Mouse (Mus musculus): Measurements from ENCODE around the gene Smarcb1. TPM values are rescaled to one million over a fixed set of nuclear protein-coding genes. Genes with fewer than 3 reads are reported as not detected.
"Not testable (repeated sequence)": the region's sequence is repeated elsewhere in the genome, so short reads cannot be mapped to it uniquely, and the experiment has no call there.

Gene Smarcb1
- polyA plus RNA-seq, 1 experiment from 2014 or later: 157 TPM

GRCm38 (mm10) chr10:75887504-75887903, 33.9 kb downstream of the Smarcb1 start:
- H3K36me3 ChIP-seq (ENCODE audit: control insufficient read depth, insufficient read depth, low read length); DNase-seq (ENCODE audit: low spot score): not testable (repeated sequence)
- 81% methylated on average over 5 of the region's 5 CpGs for WGBS

GRCm38 (mm10) chr10:75884742-75885141, 36.7 kb downstream of the Smarcb1 start:
- Histone ChIP-seq H3K36me3 (ENCODE audit: control insufficient read depth, insufficient read depth, low read length) (no peaks in the 10 kb centered on the region), H3K4me3 (ENCODE audit: low read depth, low read length) (no peak overlapping the region), H3K27ac (ENCODE audit: low read depth, low read length) (no peak overlapping the region), H3K4me1 (replicated peaks; ENCODE audit: control insufficient read depth, insufficient read depth, low read length) (no peaks in the 10 kb centered on the region), H3K4me2 (no peak overlapping the region), H3K9me3 (ENCODE audit: control insufficient read depth, low read length) (no peaks in the 10 kb centered on the region), H3K27me3 (replicated peaks; ENCODE audit: control insufficient read depth, insufficient read depth, low read length) (peaks cover 4% of the 10 kb centered on the region; the same call in 1 of the 2 replicates), H3K9ac (ENCODE audit: low read depth, low read length) (no peak overlapping the region)
- DNase-seq (ENCODE audit: low spot score): no peak
- 87% methylated on average over 8 of the region's 8 CpGs for WGBS
- no peak for ATAC-seq (replicated peaks; ENCODE audit: low FRiP score)

More at GRCm38 (mm10) chr10:75887504-75887903, 33.9 kb downstream of the Smarcb1 start:
- H3K4me3 ChIP-seq (ENCODE audit: low read depth, low read length); ATAC-seq (replicated peaks; ENCODE audit: low FRiP score); H3K4me1 ChIP-seq (replicated peaks; ENCODE audit: control insufficient read depth, insufficient read depth, low read length); H3K9me3 ChIP-seq (ENCODE audit: control insufficient read depth, low read length); H3K9ac ChIP-seq (ENCODE audit: low read depth, low read length); H3K27me3 ChIP-seq (replicated peaks; ENCODE audit: control insufficient read depth, insufficient read depth, low read length); H3K4me2 ChIP-seq; H3K27ac ChIP-seq (ENCODE audit: low read depth, low read length): not testable (repeated sequence)

- WGBS: under 1% methylated on average over 10 of the region's 10 CpGs
- no peak for DNase-seq (ENCODE audit: low spot score)
- Histone ChIP-seq H3K4me2 (peak overlapping the region; percentile 50), H3K4me3 (ENCODE audit: low read depth, low read length) (peak overlapping the region; percentile 17; the same call in 1 of the 2 replicates), H3K9ac (ENCODE audit: low read depth, low read length) (no peak overlapping the region), H3K36me3 (ENCODE audit: control insufficient read depth, insufficient read depth, low read length) (no peaks in the 10 kb centered on the region), H3K27ac (ENCODE audit: low read depth, low read length) (peak overlapping the region; percentile 55), H3K9me3 (ENCODE audit: control insufficient read depth, low read length) (no peaks in the 10 kb centered on the region), H3K4me1 (replicated peaks; ENCODE audit: control insufficient read depth, insufficient read depth, low read length) (no peaks in the 10 kb centered on the region), H3K27me3 (replicated peaks; ENCODE audit: control insufficient read depth, insufficient read depth, low read length) (peaks cover 4% of the 10 kb centered on the region; the same call in 1 of the 2 replicates)
- peak; percentile 55 for ATAC-seq (replicated peaks; ENCODE audit: low FRiP score)
Observed at GRCm38 (mm10) chr10:75883232-75883552, 38.2 kb downstream of the Smarcb1 start.

DNA sequence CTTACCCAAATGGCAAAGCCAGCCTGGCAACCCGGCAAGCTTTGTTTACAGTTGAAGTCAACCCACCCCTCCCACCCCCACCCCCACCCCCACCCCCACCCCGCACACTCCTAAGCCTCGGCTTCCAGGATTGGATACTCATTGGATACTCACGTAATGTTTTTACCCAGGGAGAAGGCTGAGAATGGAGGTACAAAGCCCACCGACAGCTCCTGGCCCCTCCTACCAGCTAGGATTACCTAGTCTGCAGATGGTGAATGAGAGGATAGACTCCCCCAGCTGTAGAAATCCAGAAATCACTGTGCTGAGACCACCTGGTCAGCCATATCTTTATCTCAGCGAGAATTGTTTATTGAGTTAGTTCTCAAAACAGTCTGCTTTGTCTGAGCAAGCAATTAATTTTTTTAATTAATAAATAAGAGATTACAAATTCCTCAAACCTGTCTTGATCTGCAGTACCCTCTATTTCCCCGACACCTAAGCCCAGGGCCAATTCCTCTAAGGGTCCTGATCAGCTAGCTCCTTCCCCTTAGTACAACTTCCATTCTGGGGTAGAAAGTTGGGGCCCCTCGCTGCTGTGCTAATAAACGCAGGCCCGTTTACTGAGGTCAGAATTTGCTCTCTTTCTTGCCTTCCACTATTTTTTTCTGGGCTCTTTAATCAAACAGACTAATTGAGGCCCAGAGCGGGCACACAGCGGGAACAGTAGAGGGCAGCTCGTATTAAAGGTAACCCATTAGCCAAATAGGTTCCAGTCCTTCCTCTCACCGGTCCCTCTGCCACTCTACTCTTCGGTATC, 38.8 kb downstream of the Smarcb1 start:
- H3K4me2 ChIP-seq: peak overlapping the region; percentile 50
- no peaks in the 10 kb centered on the region for H3K4me1 ChIP-seq (replicated peaks; ENCODE audit: control insufficient read depth, insufficient read depth, low read length)
- DNase-seq (ENCODE audit: low spot score) (no peak), ATAC-seq (replicated peaks; ENCODE audit: low FRiP score) (peak; percentile 63; the same call in 1 of the 2 replicates)
- no peaks in the 10 kb centered on the region for H3K36me3 ChIP-seq (ENCODE audit: control insufficient read depth, insufficient read depth, low read length)
- H3K27ac ChIP-seq (ENCODE audit: low read depth, low read length): peak overlapping the region; percentile 55
- no peaks in the 10 kb centered on the region for H3K9me3 ChIP-seq (ENCODE audit: control insufficient read depth, low read length)
- no peak overlapping the region for H3K9ac ChIP-seq (ENCODE audit: low read depth, low read length)
- 12% methylated on average over 15 of the region's 15 CpGs for WGBS
- H3K4me3 ChIP-seq (ENCODE audit: low read depth, low read length): peak overlapping the region; percentile 17
- H3K27me3 ChIP-seq (replicated peaks; ENCODE audit: control insufficient read depth, insufficient read depth, low read length): peaks cover 4% of the 10 kb centered on the region; the same call in 1 of the 2 replicates

DNA sequence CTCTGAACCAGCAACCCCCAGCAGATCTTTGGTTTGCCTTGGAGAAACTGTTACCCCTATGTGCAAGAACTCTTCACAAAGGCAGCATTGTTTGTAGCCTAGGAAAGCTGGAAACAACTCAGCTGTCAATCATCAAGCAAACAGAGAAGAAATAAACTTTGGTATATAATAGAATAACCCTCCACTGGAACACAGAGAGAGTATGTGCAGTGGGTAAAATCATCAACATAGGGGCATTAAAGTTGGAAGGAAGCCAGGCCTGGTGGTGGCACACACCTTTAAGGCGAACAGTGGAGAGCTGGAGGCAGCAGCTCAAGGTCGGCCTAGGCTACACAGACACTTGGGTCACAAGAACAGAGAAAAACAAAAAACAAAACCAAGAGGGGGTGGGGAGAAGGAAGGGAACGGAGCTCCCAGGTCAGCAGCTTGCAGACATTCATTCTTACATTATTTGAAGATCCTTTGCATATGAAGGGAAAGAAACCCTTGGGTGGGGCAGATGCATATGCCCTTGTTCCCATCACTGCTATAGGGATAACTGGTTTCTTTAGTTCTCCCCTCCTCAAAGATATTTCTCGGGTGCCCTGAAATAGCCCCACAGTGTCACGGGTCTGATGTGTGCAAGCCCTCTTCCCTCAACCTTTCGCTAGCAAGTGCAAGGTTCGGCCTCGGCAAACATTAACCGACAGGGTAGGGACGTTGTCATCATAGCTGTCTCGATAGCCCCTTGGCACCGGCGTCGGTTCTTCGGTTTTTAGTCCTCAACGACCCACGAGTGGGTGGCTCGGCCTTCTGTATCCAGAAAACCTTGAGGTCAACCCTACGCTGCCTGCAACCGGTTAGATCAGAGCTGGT, 39.6 kb downstream of the Smarcb1 start:
- Histone ChIP-seq H3K9me3 (ENCODE audit: control insufficient read depth, low read length) (no peaks in the 10 kb centered on the region), H3K4me3 (ENCODE audit: low read depth, low read length) (no peak overlapping the region; the same call in 1 of the 2 replicates), H3K4me2 (peak overlapping the region; percentile 35), H3K4me1 (replicated peaks; ENCODE audit: control insufficient read depth, insufficient read depth, low read length) (no peaks in the 10 kb centered on the region), H3K27me3 (replicated peaks; ENCODE audit: control insufficient read depth, insufficient read depth, low read length) (peaks cover 4% of the 10 kb centered on the region; the same call in 1 of the 2 replicates), H3K36me3 (ENCODE audit: control insufficient read depth, insufficient read depth, low read length) (no peaks in the 10 kb centered on the region), H3K9ac (ENCODE audit: low read depth, low read length) (no peak overlapping the region), H3K27ac (ENCODE audit: low read depth, low read length) (peak overlapping the region; percentile 38)
- ATAC-seq (replicated peaks; ENCODE audit: low FRiP score) (peak; percentile 57; the same call in 1 of the 2 replicates), DNase-seq (ENCODE audit: low spot score) (peak; percentile 40)
- 25% methylated on average over 20 of the region's 20 CpGs for WGBS

DNA sequence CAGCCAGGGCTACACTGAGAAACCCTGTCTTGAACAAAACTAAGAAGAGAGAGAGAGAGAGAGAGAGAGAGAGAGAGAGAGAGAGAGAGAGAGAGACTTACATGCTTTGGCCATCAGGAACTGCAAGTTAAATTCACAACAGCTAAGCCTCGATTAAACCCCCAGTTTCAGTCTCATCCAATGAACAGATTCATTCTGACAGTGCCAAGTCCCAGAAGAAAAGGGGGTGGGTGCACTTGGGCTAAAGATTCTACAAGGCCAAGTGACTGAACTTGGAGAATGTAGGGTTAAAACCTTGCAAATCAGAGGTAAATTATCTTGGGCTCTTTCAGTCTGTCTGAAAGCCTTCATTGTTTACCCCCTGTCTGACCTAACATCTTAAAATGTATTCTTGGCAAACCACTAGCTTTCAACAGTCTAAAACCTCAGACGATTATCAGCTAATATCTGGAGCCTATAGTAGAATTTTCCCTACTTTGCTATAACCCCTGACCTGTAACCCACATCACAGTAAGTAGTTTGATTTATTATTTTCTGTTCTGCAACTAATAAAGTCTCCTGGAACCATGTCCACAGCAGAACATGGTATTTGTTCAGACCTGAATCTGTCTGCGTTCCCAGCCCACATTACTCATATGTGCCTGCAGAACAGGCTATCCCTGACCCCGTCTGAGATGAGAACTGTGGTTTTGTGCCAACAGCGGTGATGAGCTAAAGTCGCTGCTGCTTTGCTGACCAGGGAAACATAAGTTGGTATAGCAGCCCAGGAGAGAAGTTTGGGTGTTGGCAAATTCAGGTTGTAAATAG, 40.4 kb downstream of the Smarcb1 start:
- Histone ChIP-seq H3K9me3 (ENCODE audit: control insufficient read depth, low read length) (no peaks in the 10 kb centered on the region), H3K27me3 (replicated peaks; ENCODE audit: control insufficient read depth, insufficient read depth, low read length) (peaks cover 4% of the 10 kb centered on the region; the same call in 1 of the 2 replicates), H3K4me3 (ENCODE audit: low read depth, low read length) (no peak overlapping the region), H3K9ac (ENCODE audit: low read depth, low read length) (no peak overlapping the region), H3K36me3 (ENCODE audit: control insufficient read depth, insufficient read depth, low read length) (no peaks in the 10 kb centered on the region), H3K4me1 (replicated peaks; ENCODE audit: control insufficient read depth, insufficient read depth, low read length) (no peaks in the 10 kb centered on the region), H3K4me2 (no peak overlapping the region), H3K27ac (ENCODE audit: low read depth, low read length) (0 out of 2 replicates have a peak overlapping the region, but pooled peaks have one; percentile 38)
- DNase-seq (ENCODE audit: low spot score): no peak
- 62% methylated on average over 6 of the region's 6 CpGs for WGBS
- no peak for ATAC-seq (replicated peaks; ENCODE audit: low FRiP score)

DNA sequence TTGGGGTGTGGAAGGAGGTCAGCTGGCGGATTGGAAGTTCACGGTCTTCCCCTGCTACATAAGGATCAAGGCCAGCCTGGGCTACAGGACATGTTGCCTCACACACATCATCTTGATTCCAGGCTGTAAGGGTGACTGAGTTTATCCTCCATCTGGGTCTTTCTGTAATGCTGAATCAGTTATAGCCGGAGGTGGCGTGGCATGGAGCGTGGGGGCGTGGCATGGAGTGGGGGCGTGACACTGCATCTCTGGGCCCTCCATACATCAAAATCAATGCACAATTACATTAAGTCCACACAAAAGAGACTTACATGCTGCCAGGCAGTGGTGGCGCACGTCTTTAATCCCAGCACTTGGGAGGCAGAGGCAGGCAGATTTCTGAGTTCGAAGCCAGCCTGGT, 41.1 kb downstream of the Smarcb1 start:
- no peaks in the 10 kb centered on the region for H3K36me3 ChIP-seq (ENCODE audit: control insufficient read depth, insufficient read depth, low read length)
- no peak overlapping the region for H3K27ac ChIP-seq (ENCODE audit: low read depth, low read length)
- H3K4me1 ChIP-seq (replicated peaks; ENCODE audit: control insufficient read depth, insufficient read depth, low read length): no peaks in the 10 kb centered on the region
- 86% methylated on average over 10 of the region's 10 CpGs for WGBS
- peaks cover 4% of the 10 kb centered on the region; the same call in 1 of the 2 replicates for H3K27me3 ChIP-seq (replicated peaks; ENCODE audit: control insufficient read depth, insufficient read depth, low read length)
- H3K4me3 ChIP-seq (ENCODE audit: low read depth, low read length): no peak overlapping the region
- H3K9me3 ChIP-seq (ENCODE audit: control insufficient read depth, low read length): no peaks in the 10 kb centered on the region
- no peak for DNase-seq (ENCODE audit: low spot score)
- H3K4me2 ChIP-seq: no peak overlapping the region
- ATAC-seq (replicated peaks; ENCODE audit: low FRiP score): no peak
- no peak overlapping the region for H3K9ac ChIP-seq (ENCODE audit: low read depth, low read length)

DNA sequence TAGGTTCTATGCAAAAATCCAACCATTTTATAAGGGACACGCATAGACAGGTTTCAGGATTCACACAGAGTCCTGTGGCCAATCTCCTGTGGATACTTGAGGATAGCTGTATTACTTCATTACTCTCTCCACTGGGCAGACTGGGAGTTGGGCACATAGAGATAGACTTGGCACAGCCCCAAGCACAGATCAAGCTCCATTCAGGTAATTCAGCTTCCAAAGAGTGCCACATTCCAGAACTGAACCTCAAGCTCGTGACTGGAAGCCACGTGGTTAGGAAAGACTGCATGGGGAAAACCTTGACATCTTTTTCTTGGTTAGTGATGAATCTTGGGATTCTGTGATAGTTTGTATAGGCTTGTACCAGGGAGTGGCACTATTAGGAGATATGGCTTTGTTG, 42.6 kb downstream of the Smarcb1 start:
- Histone ChIP-seq H3K27me3 (replicated peaks; ENCODE audit: control insufficient read depth, insufficient read depth, low read length) (peaks cover 4% of the 10 kb centered on the region; the same call in 1 of the 2 replicates), H3K4me2 (no peak overlapping the region), H3K9me3 (ENCODE audit: control insufficient read depth, low read length) (no peaks in the 10 kb centered on the region), H3K4me1 (replicated peaks; ENCODE audit: control insufficient read depth, insufficient read depth, low read length) (no peaks in the 10 kb centered on the region), H3K9ac (ENCODE audit: low read depth, low read length) (no peak overlapping the region), H3K4me3 (ENCODE audit: low read depth, low read length) (no peak overlapping the region), H3K36me3 (ENCODE audit: control insufficient read depth, insufficient read depth, low read length) (no peaks in the 10 kb centered on the region), H3K27ac (ENCODE audit: low read depth, low read length) (no peak overlapping the region)
- ATAC-seq (replicated peaks; ENCODE audit: low FRiP score): no peak
- no peak for DNase-seq (ENCODE audit: low spot score)
- WGBS: 88% methylated on average over 3 of the region's 3 CpGs
